Mouse (Mus musculus) mouse trophoblast stem cell (cell line): Measurements from ENCODE around the gene Hus1b.

ENCODE experiments used
- in situ Hi-C, 2 experiments: fragments of 300-500 bp; cut with MseI, MboI; formaldehyde crosslinking; loops; 2 replicates in 1 of 2; 3 replicates in 1 of 2; pipeline ENCODE4 v1.15.1; 2025

Hus1b gene

GRCm38 (mm10) chr13:30952044-30952443 is 4.5 kb upstream of the Hus1b start:
- in situ Hi-C loops = no loop called here

DNA sequence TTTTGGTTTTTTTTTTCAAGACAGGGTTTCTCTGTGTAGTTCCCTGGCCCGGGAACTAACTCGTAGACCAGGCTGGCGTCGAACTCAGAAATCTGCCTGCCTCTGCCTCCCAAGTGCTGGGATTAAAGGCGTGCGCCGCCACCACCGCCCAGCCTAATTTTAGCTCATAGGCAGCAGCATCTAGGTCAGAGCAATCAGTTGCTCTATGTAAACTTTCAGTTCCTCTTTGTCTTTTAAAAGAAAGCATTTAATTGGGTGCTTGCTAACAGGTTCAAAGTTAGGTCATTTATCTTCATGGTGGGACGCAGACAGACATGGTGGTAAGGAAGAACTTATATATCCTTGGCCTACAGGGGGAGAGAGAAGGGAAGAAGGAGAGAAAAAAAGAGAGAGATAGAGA is 1.6 kb upstream of the Hus1b start:
- in situ Hi-C loops = no loop called here

- in situ Hi-C loops = no loop called here
These were observed 430 bp downstream of the Hus1b start for GRCm38 (mm10) chr13:30947129-30947528.

- in situ Hi-C loops = no loop called here
These were observed 1.8 kb downstream of the Hus1b start for GRCm38 (mm10) chr13:30945788-30946187.

GRCm38 (mm10) chr13:30932972-30933371 is 14.6 kb downstream of the Hus1b start:
- in situ Hi-C loops = no loop called here

DNA sequence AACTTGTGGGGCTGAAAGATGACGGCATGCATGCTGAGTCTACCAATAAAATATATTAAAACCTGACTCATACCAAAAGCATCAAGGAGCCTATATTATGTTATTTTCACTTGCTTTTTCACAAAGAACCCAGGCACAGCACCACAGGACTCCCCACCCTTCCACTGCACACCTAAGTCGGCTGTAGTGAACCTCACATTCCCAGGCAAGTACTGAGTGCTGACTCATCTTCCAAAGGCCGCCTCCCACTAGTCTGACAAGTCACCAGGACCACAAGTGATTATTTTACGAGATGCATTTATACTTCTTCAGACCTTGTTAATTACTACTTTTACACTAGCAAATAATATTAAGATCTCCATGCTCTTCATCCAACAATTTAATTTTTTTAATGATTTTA is 15.9 kb downstream of the Hus1b start:
- in situ Hi-C loops = no loop called here

- in situ Hi-C loops = no loop called here
These were observed 18.4 kb downstream of the Hus1b start for GRCm38 (mm10) chr13:30929119-30929518.

DNA sequence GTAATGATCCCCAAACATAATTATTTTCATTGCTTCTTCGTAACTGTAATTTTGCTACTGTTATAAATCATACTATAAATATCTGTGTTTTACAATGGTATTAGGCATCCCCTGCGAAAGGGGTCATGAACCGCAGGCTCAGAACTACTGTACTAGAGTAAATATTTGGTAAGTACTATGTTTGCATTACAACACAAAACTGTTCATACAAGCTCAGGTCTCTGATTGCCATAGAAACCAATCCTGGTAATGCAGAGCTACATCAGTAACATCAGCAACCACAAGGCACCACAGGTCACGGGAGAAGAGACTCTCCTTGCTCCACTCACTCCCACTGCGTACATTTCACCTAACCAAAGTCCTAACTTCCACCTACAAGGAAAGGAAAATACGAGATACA is 23.3 kb downstream of the Hus1b start:
- in situ Hi-C loops = no loop called here

DNA sequence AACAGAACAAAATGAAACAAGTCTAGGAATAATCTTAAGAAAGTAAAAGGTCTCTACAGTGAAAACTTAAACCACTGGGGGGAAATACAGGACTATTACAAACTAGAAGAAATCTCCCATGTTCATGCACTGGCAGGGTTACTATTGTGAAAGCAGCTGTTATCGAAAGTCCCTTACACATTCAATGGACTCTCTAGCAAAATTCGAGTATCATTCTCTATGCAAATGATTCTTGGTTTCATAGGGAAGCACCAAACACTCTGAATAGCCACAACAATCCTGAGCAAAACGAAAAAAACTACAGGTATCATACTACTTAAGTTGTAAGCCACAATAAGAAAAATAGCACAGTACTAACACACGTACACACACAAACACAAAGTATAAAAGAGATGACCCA is 25.6 kb downstream of the Hus1b start:
- in situ Hi-C loops = no loop called here

DNA sequence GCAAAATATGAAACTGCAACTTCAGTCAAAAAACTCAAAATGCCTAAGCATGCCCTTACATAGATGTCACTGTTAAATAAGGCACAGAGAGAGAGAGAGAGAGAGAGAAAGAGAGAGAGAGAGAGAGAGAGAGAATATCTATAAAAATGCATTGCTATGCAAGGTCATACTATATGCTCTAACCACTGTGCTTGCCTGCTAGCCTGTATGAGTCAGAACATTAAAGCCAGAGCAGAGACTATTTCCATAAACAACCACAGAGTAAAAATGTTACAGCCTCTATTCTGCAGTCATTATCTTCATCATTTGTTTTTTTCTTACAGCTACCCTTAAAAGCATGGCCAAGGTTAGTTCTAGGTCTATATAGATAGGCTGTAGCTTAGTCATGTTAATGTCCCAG is 33.8 kb downstream of the Hus1b start:
- in situ Hi-C loops = no loop called here

GRCm38 (mm10) chr13:30913028-30913427 is 34.5 kb downstream of the Hus1b start:
- in situ Hi-C loops = no loop called here

DNA sequence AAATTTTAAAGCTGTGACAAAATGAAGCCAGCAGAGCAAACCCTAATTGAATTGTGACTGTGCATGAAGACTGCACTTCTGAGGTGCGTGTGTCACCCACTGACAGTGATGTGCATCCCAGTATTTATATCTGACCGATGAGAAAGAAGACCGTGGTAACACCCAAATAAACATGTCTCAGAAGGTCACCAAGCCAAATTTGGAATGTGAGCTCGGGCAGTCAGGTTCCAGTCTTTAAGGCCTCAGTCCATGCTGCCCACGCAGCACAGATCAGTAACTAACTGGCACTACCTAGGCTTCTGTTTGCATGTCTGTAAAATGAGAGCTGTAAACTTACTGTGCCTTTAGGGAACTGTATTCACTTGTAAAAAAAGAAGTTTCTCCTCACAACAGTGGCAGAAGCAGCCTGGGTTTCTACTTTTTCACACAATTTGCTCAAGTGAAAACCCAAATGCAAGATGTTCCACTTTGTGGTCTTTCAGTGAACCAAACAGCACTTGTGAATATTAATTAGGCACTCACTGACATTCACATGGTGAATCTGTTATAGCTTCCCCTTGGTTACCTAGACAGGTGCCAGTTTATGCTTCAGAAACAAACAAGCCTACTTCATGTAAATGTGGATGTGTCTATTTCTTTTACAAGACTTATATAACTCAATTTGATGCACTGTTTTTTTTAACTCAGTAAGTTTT is 35.5 kb downstream of the Hus1b start:
- in situ Hi-C loops = no loop called here

GRCm38 (mm10) chr13:30910889-30911288 is 36.7 kb downstream of the Hus1b start:
- in situ Hi-C loops = no loop called here

- in situ Hi-C loops = no loop called here
These were observed 45.3 kb downstream of the Hus1b start for GRCm38 (mm10) chr13:30902286-30902685.

DNA sequence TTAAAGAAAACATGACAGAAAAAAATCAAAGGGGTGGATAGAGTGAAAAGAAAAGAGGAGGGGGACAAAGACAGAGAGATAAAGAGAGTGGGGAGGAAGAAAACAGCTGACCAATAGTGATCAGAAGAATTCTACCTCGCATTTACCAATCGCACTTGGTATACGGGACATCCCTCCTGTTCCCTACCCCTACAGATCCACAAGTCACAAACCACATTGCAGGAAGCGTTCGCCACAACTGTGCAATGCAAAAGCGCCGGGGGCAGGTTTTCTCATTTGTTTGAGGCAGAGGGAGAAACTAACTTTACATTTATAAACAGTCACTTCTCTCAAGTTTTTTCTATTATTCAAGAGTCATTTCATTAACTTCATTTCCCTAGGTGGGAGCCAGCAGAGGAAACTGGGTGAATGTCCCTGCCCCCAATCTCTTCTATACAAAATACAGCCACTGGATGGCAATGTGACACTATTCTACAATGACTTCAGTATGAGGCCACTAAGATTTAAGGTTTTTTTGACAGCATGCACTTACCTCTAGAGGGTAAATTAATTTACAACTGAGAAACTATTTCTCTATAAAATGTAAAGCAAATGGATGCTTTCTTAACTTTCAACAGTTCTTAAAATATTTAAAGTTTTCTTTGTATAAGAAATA is 46.0 kb downstream of the Hus1b start:
- in situ Hi-C loops = no loop called here
